Mouse (Mus musculus): Measurements from ENCODE around the gene Rpl37. TPM values are rescaled to one million over a fixed set of nuclear protein-coding genes. Genes with fewer than 3 reads are reported as not detected.
A peak's percentile ranks its signal among the peaks of the same experiment; 100 is the strongest.

The Rpl37 gene
- polyA plus RNA-seq, 1 experiment from 2014 or later, result 520 TPM

DNA sequence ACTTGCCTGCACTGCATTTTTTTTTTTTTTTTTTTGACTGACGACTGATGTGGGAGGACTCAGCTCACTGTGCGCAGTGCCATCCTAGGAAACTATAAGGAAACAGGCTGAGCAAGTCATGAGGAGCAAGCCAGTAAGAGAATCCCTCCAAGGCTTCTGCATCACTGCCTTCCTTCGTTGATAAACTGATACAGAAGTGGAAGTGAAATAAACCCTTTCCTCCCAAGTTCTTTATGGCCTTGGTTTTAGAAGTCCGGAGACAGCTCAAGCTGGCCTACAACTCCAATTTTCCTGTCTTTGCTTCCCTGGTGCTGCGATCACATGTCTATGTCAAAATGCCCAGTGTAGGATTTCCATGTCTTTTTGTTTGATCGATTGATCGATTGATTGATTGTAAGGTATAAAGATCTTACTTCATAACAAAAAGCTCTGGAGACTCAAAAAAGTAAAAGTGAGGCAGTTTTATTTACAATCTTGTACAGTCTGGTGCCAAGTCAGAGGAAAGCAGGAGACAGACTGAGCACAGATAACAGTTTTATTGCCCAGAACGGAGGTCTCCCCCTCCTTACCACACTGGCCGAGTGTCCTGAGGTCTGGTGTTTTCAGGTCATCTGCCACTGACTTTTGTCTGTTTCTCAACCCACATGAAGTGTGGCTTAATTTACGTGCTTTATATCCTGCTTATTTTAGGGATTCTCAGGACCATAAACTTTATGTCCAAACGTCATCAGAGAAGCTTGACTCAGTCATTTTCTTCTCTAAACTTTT is 20.7 kb upstream of the Rpl37 start:
- Histone ChIP-seq H3K9me3 (ENCODE audit: control insufficient read depth) (no peaks in the 10 kb centered on the region), H3K27me3 (replicated peaks; ENCODE audit: control insufficient read depth, insufficient read depth, low read length) (no peaks in the 10 kb centered on the region), H3K36me3 (ENCODE audit: control insufficient read depth, insufficient read depth) (peaks cover 13% of the 10 kb centered on the region), H3K4me3 (ENCODE audit: low read depth, low read length) (no peak overlapping the region), H3K27ac (ENCODE audit: low read depth, low read length) (no peak overlapping the region), H3K4me2 (replicated peaks; ENCODE audit: low read depth) (no peak overlapping the region), H3K4me1 (replicated peaks; ENCODE audit: control insufficient read depth, insufficient read depth, low read length) (no peaks in the 10 kb centered on the region), H3K9ac (ENCODE audit: low read depth, low read length) (no peak overlapping the region)
- no peak for TF ChIP-seq CTCF (IDR thresholded peaks at IDR 0.05; ENCODE audit: low read depth)
- no peak for ATAC-seq
- 66% methylated on average over 11 of the region's 11 CpGs for WGBS

DNA sequence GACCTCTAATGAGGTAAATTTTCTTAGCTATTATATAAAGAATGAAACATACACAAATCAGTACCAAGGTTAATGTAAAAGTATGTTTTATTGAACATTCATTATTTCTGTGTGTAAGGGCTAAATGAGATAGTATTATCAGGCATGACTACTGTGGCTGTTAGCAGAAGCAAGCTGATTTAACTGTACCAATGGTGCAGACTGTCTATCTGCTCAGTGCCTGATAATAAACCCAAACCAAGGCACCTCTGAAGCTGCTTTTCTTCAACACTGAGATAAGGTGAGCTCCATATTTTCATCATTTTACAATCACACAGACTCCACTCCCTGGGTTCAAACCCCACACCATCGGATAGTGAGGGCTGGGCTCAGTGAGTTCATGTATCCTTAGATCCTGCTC is 19.1 kb upstream of the Rpl37 start:
- no peak overlapping the region for H3K4me3 ChIP-seq (ENCODE audit: low read depth, low read length)
- H3K9me3 ChIP-seq (ENCODE audit: control insufficient read depth), result no peaks in the 10 kb centered on the region
- H3K4me2 ChIP-seq (replicated peaks; ENCODE audit: low read depth), result no peak overlapping the region
- H3K27ac ChIP-seq (ENCODE audit: low read depth, low read length), result no peak overlapping the region
- H3K9ac ChIP-seq (ENCODE audit: low read depth, low read length), result no peak overlapping the region
- H3K36me3 ChIP-seq (ENCODE audit: control insufficient read depth, insufficient read depth), result peaks cover 15% of the 10 kb centered on the region
- TF ChIP-seq CTCF (IDR thresholded peaks at IDR 0.05; ENCODE audit: low read depth), result no peak
- no peaks in the 10 kb centered on the region for H3K4me1 ChIP-seq (replicated peaks; ENCODE audit: control insufficient read depth, insufficient read depth, low read length)
- no peak for ATAC-seq
- H3K27me3 ChIP-seq (replicated peaks; ENCODE audit: control insufficient read depth, insufficient read depth, low read length), result no peaks in the 10 kb centered on the region
- 85% methylated on average over 1 of the region's 1 CpGs for WGBS

DNA sequence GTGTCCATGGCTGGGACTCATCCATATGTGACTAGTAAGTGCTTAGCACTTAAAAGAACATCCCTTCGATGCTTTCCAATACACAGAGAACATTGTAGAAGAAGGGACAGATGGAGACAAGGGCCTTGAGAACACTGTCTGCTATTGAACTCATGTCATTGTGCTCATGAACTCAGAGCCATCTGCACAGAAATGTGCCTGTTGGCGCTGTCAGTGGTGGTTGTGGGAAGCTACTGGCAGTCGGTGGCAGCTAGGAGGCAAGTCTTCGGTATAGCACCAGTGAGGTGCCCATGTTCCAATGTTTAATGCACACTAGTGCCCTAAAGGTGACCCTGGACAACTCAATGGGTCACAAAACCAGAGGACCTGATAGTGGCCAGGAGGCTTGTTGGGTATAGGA is 14.1 kb upstream of the Rpl37 start:
- H3K4me2 ChIP-seq (replicated peaks; ENCODE audit: low read depth), result no peak overlapping the region
- H3K9me3 ChIP-seq (ENCODE audit: control insufficient read depth), result no peaks in the 10 kb centered on the region
- H3K27ac ChIP-seq (ENCODE audit: low read depth, low read length), result no peak overlapping the region
- H3K36me3 ChIP-seq (ENCODE audit: control insufficient read depth, insufficient read depth), result peaks cover 18% of the 10 kb centered on the region
- H3K4me3 ChIP-seq (ENCODE audit: low read depth, low read length), result no peak overlapping the region
- no peaks in the 10 kb centered on the region for H3K27me3 ChIP-seq (replicated peaks; ENCODE audit: control insufficient read depth, insufficient read depth, low read length)
- 94% methylated on average over 4 of the region's 4 CpGs for WGBS
- TF ChIP-seq CTCF (IDR thresholded peaks at IDR 0.05; ENCODE audit: low read depth), result no peak
- H3K4me1 ChIP-seq (replicated peaks; ENCODE audit: control insufficient read depth, insufficient read depth, low read length), result no peaks in the 10 kb centered on the region
- no peak for ATAC-seq
- no peak overlapping the region for H3K9ac ChIP-seq (ENCODE audit: low read depth, low read length)

DNA sequence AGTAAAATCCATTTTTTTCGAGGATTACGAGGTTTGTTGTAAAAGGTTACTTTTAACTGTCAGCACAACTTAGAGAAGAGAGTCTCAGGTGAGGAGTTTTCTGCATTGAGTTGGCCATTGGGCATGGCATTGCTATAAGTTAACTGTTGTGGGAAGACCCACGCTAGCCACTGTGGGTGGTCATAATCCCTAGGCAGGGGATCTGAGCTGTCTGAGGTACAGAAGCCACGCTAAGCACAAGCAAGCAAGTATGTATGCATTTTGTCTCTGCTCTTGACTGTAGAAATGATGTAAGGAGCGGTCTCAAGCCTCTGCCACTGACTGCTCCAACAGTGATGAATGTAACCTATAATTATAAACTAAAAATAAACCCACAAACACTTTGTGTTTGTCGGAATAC is 10.6 kb upstream of the Rpl37 start:
- no peak for TF ChIP-seq CTCF (IDR thresholded peaks at IDR 0.05; ENCODE audit: low read depth)
- no peak overlapping the region for H3K9ac ChIP-seq (ENCODE audit: low read depth, low read length)
- no peaks in the 10 kb centered on the region for H3K9me3 ChIP-seq (ENCODE audit: control insufficient read depth)
- H3K4me1 ChIP-seq (replicated peaks; ENCODE audit: control insufficient read depth, insufficient read depth, low read length), result no peaks in the 10 kb centered on the region
- H3K4me2 ChIP-seq (replicated peaks; ENCODE audit: low read depth), result no peak overlapping the region
- H3K36me3 ChIP-seq (ENCODE audit: control insufficient read depth, insufficient read depth), result peaks cover 6% of the 10 kb centered on the region; the same call in 1 of the 2 replicates
- no peaks in the 10 kb centered on the region for H3K27me3 ChIP-seq (replicated peaks; ENCODE audit: control insufficient read depth, insufficient read depth, low read length)
- H3K4me3 ChIP-seq (ENCODE audit: low read depth, low read length), result no peak overlapping the region
- no peak overlapping the region for H3K27ac ChIP-seq (ENCODE audit: low read depth, low read length)
- WGBS, result 81% methylated on average over 6 of the region's 6 CpGs
- no peak for ATAC-seq

DNA sequence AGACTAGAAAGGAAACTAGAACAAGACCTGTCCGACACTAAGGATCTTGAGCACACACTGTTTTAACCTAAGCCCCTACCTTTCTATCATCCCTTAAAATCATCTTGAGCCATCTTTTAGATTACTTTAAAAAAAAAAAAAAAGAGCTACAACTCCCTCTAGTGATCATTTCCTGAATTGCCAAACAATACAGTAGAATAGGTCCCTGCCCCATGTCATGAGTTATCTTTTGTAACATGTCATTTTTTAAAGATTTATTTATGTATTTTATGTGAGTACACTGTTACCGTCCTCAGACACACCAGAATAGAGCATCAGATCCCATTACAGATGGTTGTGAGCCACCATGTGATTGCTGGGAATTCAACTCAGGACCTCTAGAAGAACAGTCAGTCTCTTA is 10.2 kb upstream of the Rpl37 start:
- H3K4me1 ChIP-seq (replicated peaks; ENCODE audit: control insufficient read depth, insufficient read depth, low read length), result no peaks in the 10 kb centered on the region
- no peaks in the 10 kb centered on the region for H3K27me3 ChIP-seq (replicated peaks; ENCODE audit: control insufficient read depth, insufficient read depth, low read length)
- H3K4me3 ChIP-seq (ENCODE audit: low read depth, low read length), result no peak overlapping the region
- no peak overlapping the region for H3K9ac ChIP-seq (ENCODE audit: low read depth, low read length)
- H3K4me2 ChIP-seq (replicated peaks; ENCODE audit: low read depth), result no peak overlapping the region
- no peak overlapping the region for H3K27ac ChIP-seq (ENCODE audit: low read depth, low read length)
- no peaks in the 10 kb centered on the region for H3K9me3 ChIP-seq (ENCODE audit: control insufficient read depth)
- 47% methylated on average over 2 of the region's 2 CpGs for WGBS
- H3K36me3 ChIP-seq (ENCODE audit: control insufficient read depth, insufficient read depth), result peaks cover 6% of the 10 kb centered on the region; the same call in 1 of the 2 replicates
- peak; percentile 58 for TF ChIP-seq CTCF (IDR thresholded peaks at IDR 0.05; ENCODE audit: low read depth)
- ATAC-seq, result no peak

DNA sequence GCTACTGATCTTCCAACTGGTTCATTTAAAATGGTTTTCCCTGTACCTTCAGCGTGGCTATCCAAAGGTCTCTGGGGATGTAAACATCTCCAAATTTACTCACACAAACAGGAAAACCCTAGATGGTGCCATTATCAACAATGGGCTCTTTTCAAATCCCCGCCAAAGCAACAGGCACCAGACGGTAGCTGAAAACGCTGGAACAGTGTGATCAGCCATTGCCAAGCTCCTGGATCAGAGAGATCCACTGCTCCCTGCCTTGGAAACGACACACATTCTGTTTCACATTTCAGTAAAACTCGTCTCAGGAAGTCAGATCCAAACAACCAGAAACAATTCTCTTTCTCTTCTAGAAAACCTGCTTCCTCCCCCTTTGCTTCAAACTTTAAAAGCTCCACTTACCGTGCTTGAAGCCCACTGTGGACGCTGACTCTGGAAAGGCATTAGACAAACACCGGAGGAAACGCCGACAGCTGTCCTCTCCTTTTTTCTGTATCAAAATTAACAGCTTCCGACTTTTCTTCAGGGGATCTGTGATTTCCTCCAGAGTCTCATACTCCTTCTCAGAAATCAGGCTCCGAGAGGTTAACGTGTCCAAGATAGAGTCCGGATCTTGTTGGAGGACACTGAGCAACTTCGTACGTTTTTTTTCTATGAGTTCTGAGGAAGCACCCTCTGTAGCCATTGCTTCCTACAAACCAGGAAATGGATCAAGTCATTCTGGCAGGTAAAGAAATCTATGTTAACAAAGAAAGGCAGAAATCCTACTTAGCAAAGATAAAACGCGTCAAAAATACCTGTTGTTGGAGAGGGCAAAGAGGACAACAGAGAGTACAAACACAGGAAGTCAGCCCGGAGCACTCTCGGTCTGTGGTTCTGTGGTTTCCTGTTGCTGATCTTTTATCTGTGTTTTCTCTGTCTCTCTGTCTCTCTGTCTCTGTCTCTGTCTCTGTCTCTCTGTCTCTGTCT is 8.5 kb upstream of the Rpl37 start, which contains the start of gene Card6:
TSS of gene Card6 (minus strand) at position 854 of the 969 bp plus-strand sequence.
- no peak for TF ChIP-seq CTCF (IDR thresholded peaks at IDR 0.05; ENCODE audit: low read depth)
- H3K4me3 ChIP-seq (ENCODE audit: low read depth, low read length), result peak within 1 kb of the TSS; percentile 35

More for the DNA sequence above, 8.5 kb upstream of the Rpl37 start, which contains the start of gene Card6:
- no peaks in the 10 kb centered on the region for H3K4me1 ChIP-seq (replicated peaks; ENCODE audit: control insufficient read depth, insufficient read depth, low read length)
- H3K9me3 ChIP-seq (ENCODE audit: control insufficient read depth), result no peaks in the 10 kb centered on the region
- peaks cover 2% of the 10 kb centered on the region; the same call in 1 of the 2 replicates for H3K36me3 ChIP-seq (ENCODE audit: control insufficient read depth, insufficient read depth)
- H3K27ac ChIP-seq (ENCODE audit: low read depth, low read length), result peak within 1 kb of the TSS; percentile 67
- 39% methylated on average over 21 of the region's 21 CpGs for WGBS
- no peak for ATAC-seq
- peak within 1 kb of the TSS; percentile 52 for H3K4me2 ChIP-seq (replicated peaks; ENCODE audit: low read depth)
- H3K27me3 ChIP-seq (replicated peaks; ENCODE audit: control insufficient read depth, insufficient read depth, low read length), result no peaks in the 10 kb centered on the region
- H3K9ac ChIP-seq (ENCODE audit: low read depth, low read length), result peak within 1 kb of the TSS; percentile 47; the same call in 1 of the 2 replicates

Measured in intestine, postnatal 0 days (tissue).